Mouse (Mus musculus) testis, adult 2 months (tissue): Measurements from ENCODE around the gene Drd3.

ENCODE experiments used
- CTCF ChIP-seq: fragments of 200-500 bp; IDR thresholded peaks from 2 replicates; pipeline ENCODE4 v1.5.1; 2012; ENCODE audit warnings: low read depth, mild to moderate bottlenecking, inconsistent platforms, low read length, moderate library complexity; ENCODE audit not compliant: control insufficient read depth, insufficient read depth, insufficient replicate concordance
- POLR2A ChIP-seq: fragments of 200-500 bp; IDR thresholded peaks from 2 replicates; pipeline ENCODE4 v1.6.1; 2012; ENCODE audit warnings: low read depth, mild to moderate bottlenecking, inconsistent platforms, low read length, moderate library complexity; ENCODE audit not compliant: control insufficient read depth

DNA sequence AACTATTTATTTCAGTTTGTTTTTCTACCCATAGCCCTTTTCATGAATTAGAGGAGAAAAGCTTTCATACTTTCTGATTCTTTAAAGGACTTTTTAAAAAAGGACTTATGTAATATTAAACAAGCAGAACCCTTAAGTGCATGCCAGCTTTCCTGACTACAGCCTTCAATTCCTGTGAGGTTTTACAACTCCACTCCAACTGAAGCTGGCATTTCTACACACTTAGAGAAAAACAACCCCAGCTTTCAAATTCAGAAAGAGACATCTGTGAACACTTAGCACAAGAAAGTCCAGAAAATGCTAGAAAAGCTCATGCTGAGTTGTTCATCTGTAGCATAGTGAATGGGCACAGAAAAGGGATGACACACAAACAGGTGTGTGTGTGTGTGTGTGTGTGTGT lies 116.0 kb downstream of the Drd3 start:
- TF ChIP-seq CTCF (no peak), POLR2A (no peak)
